Mouse (Mus musculus) brain, embryonic 14.5 days (tissue): ENCODE measurements at regions not wholly inside any gene's neighbourhood (a gene's known extent, or its start where the extent isn't known, plus 50 kb on each side); places are given as distances from the start of the nearest gene placed in this dataset.

Experiments used
- CTCF ChIP-seq: fragments of 200-500 bp; IDR thresholded peaks from 2 replicates; pipeline ENCODE4 v1.5.1; 2012; ENCODE audit warnings: inconsistent platforms, mild to moderate bottlenecking, moderate library complexity, borderline replicate concordance; ENCODE audit not compliant: insufficient read depth, insufficient read length; ENCODE audit errors: extremely low read depth
- POLR2A ChIP-seq: fragments of 200-500 bp; IDR thresholded peaks from 2 replicates; pipeline ENCODE4 v1.6.1; 2012; ENCODE audit warnings: mild to moderate bottlenecking, inconsistent platforms, borderline replicate concordance; ENCODE audit not compliant: poor library complexity, insufficient read depth, insufficient read length, severe bottlenecking; ENCODE audit errors: extremely low read depth

GRCm38 (mm10) chr15:21988676-21989075 is 560.1 kb upstream of the Cdh18 start:
- no peak for TF ChIP-seq POLR2A
- no peak for TF ChIP-seq CTCF
